Mouse (Mus musculus) G1E (cell line): ENCODE measurements around the gene Plxna1. TPM values are rescaled to one million over a fixed set of nuclear protein-coding genes. Genes with fewer than 3 reads are reported as not detected.

ENCODE experiments used
- ATAC-seq: 2 replicates; pipeline ENCODE4 v1.8.0; 2016; ENCODE audit warnings: mild to moderate bottlenecking; ENCODE audit not compliant: insufficient number of reproducible peaks, poor library complexity, low FRiP score, severe bottlenecking; ENCODE audit errors: extremely low read depth
- DNase-seq: peaks from one replicate; pipeline ENCODE4 v3.0.0; 2012; ENCODE audit warnings: low spot score
- H3K27me3 ChIP-seq: 2 replicates; pipeline ENCODE4 v1.6.1; 2012; ENCODE audit warnings: mild to moderate bottlenecking, low read length, inconsistent platforms; ENCODE audit not compliant: insufficient read depth
- H3K36me3 ChIP-seq: replicated peaks from 2 replicates; pipeline ENCODE3; 2012; ENCODE audit warnings: mild to moderate bottlenecking, inconsistent platforms
- H3K4me1 ChIP-seq: 2 replicates; pipeline ENCODE4 v1.6.1; 2012; ENCODE audit warnings: low read depth, low read length, inconsistent platforms, mixed read lengths; ENCODE audit not compliant: insufficient read depth
- H3K4me3 ChIP-seq: 2 replicates; pipeline ENCODE4 v1.5.1; 2012; ENCODE audit warnings: low read depth, mild to moderate bottlenecking, inconsistent platforms, low read length, moderate library complexity, mixed read lengths
- H3K9me3 ChIP-seq: replicated peaks from 2 replicates; pipeline ENCODE4 v1.6.1; 2012; ENCODE audit warnings: inconsistent platforms
- CTCF ChIP-seq: IDR thresholded peaks from 2 replicates; pipeline ENCODE4 v1.5.1; 2012; ENCODE audit warnings: low read depth, low read length, inconsistent platforms, mixed read lengths
- GATA1 ChIP-seq: IDR thresholded peaks from 2 replicates; pipeline ENCODE4 v1.6.1; 2012; ENCODE audit warnings: borderline replicate concordance, low read length, inconsistent platforms, mixed read lengths
- GATA2 ChIP-seq: IDR thresholded peaks from 2 replicates; pipeline ENCODE4 v1.6.1; 2012; ENCODE audit warnings: low read depth, low read length, inconsistent platforms, borderline replicate concordance
- POLR2AphosphoS5 ChIP-seq: IDR thresholded peaks from 2 replicates; pipeline ENCODE4 v1.6.1; 2012; ENCODE audit warnings: low read depth, low read length, inconsistent platforms; ENCODE audit not compliant: insufficient replicate concordance
- TAL1 ChIP-seq: conservative IDR thresholded peaks from 2 replicates; pipeline ENCODE4 v1.6.1; 2012; ENCODE audit warnings: low read depth, low read length, inconsistent platforms, mixed read lengths
- polyA plus RNA-seq: library from polyadenylated mRNA; stranded (reverse); fragments of >175 nt; gene quantifications from 2 replicates; pipeline ENCODE4 v1.2.3, GENCODE M21; 2012
- total RNA-seq, 2 experiments: library from RNA; stranded (forward) in 1 of 2; stranded (reverse) in 1 of 2; fragments of 200-1000 nt in 1 of 2; fragments of >200 nt in 1 of 2; fragmentation: Nextera tagmentation in 1 of 2; gene quantifications; 2 replicates each; pipeline ENCODE4 v1.2.3; 2014 to 2017

The Plxna1 gene
- total and polyA plus RNA-seq, 3 experiments: 5.9 to 17.0 (median 11.1) TPM

GRCm38 (mm10) chr6:89363107-89363451 is 659 bp upstream of the Plxna1 start:
- no peak for DNase-seq
- TF ChIP-seq TAL1: no peak
- TF ChIP-seq CTCF: no peak
- no peak for TF ChIP-seq POLR2AphosphoS5
- no peak for TF ChIP-seq GATA2
- no peak for TF ChIP-seq GATA1
- peak overlapping the region; percentile 56; the same call in 1 of the 2 replicates for H3K4me3 ChIP-seq
- H3K4me1 ChIP-seq: peaks cover 53% of the 10 kb centered on the region
- peaks cover 18% of the 10 kb centered on the region for H3K36me3 ChIP-seq
- no peak for ATAC-seq
- H3K27me3 ChIP-seq: peaks cover 26% of the 10 kb centered on the region
- H3K9me3 ChIP-seq: no peaks in the 10 kb centered on the region

- H3K9me3 ChIP-seq: no peaks in the 10 kb centered on the region
- ATAC-seq (0 out of 2 replicates have a peak, but pooled peaks have one; percentile 17), DNase-seq (peak; percentile 61)
- peaks cover 32% of the 10 kb centered on the region for H3K36me3 ChIP-seq
- H3K4me1 ChIP-seq: peaks cover 62% of the 10 kb centered on the region
- peak overlapping the region; percentile 81 for H3K4me3 ChIP-seq
- TF ChIP-seq GATA2 (no peak), GATA1 (no peak), TAL1 (no peak), CTCF (no peak), POLR2AphosphoS5 (no peak)
- peaks cover 26% of the 10 kb centered on the region for H3K27me3 ChIP-seq
Measured at GRCm38 (mm10) chr6:89361418-89362280, 771 bp downstream of the Plxna1 start.

GRCm38 (mm10) chr6:89360709-89361417 is 1.6 kb downstream of the Plxna1 start:
- H3K36me3 ChIP-seq: peaks cover 40% of the 10 kb centered on the region
- peaks cover 25% of the 10 kb centered on the region for H3K27me3 ChIP-seq
- no peaks in the 10 kb centered on the region for H3K9me3 ChIP-seq
- H3K4me1 ChIP-seq: peaks cover 63% of the 10 kb centered on the region
- TF ChIP-seq GATA2 (no peak), TAL1 (no peak), GATA1 (no peak), CTCF (no peak), POLR2AphosphoS5 (no peak)
- DNase-seq (peak; percentile 67), ATAC-seq (peak; percentile 78)
- peak overlapping the region; percentile 81 for H3K4me3 ChIP-seq

- H3K4me3 ChIP-seq: peak overlapping the region; percentile 81; the same call in 1 of the 2 replicates
- ATAC-seq (no peak), DNase-seq (no peak)
- H3K27me3 ChIP-seq: peaks cover 18% of the 10 kb centered on the region
- H3K4me1 ChIP-seq: peaks cover 63% of the 10 kb centered on the region
- no peak for TF ChIP-seq GATA1
- TF ChIP-seq GATA2: no peak
- no peak for TF ChIP-seq TAL1
- TF ChIP-seq CTCF: no peak
- no peak for TF ChIP-seq POLR2AphosphoS5
- no peaks in the 10 kb centered on the region for H3K9me3 ChIP-seq
- H3K36me3 ChIP-seq: peaks cover 48% of the 10 kb centered on the region
Measured at GRCm38 (mm10) chr6:89359771-89360708, 2.4 kb downstream of the Plxna1 start.

DNA sequence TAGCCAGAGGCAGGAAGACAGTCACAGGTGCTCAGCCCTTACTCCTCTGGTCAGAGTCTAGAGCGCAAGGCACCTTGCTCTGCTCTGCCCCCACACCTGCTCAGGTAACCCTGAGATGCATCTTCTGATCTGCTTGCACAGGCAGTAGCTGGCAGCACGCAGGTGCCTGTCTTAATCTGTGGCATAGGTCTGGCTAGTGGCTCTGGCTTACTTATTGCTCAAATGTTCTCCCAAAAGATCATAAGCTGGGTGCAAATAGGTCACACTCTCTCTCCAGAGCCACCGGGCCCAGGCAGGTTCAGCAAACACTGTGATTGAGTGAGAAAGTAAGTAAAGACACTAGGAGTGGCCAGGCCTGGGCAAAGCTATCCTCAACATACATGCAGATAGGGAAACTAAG is 3.2 kb downstream of the Plxna1 start:
- DNase-seq (no peak), ATAC-seq (no peak)
- H3K9me3 ChIP-seq: no peaks in the 10 kb centered on the region
- peaks cover 57% of the 10 kb centered on the region for H3K36me3 ChIP-seq
- peaks cover 16% of the 10 kb centered on the region for H3K27me3 ChIP-seq
- peaks cover 57% of the 10 kb centered on the region for H3K4me1 ChIP-seq
- TF ChIP-seq TAL1: no peak
- no peak for TF ChIP-seq GATA2
- no peak for TF ChIP-seq GATA1
- TF ChIP-seq CTCF: no peak
- no peak for TF ChIP-seq POLR2AphosphoS5
- no peak overlapping the region; the same call in 1 of the 2 replicates for H3K4me3 ChIP-seq
